Mouse (Mus musculus) liver, postnatal 0 days (tissue): Measurements from ENCODE around the gene Tekt1. TPM values are rescaled to one million over a fixed set of nuclear protein-coding genes. Genes with fewer than 3 reads are reported as not detected.

Source experiments
- ATAC-seq: fragments of 200-750 bp; cut with Nextera tagmentation; 2 replicates; pipeline ENCODE4 v1.8.0; 2017; ENCODE audit warnings: mild to moderate bottlenecking, moderate library complexity
- DNase-seq: peaks from one replicate; pipeline ENCODE4 v3.0.0-alpha.2; 2016
- H3K27ac ChIP-seq: fragments of 300-500 bp; sonication (generic); 2 replicates; pipeline ENCODE4 v1.5.1; 2014; ENCODE audit warnings: antibody characterized with exemption, moderate library complexity, mild to moderate bottlenecking, low read depth
- H3K27me3 ChIP-seq: fragments of 300-500 bp; sonication (generic); 2 replicates; pipeline ENCODE4 v1.6.1; 2014; ENCODE audit warnings: low read length, control low read depth, mixed read lengths; ENCODE audit not compliant: insufficient read depth
- H3K36me3 ChIP-seq: fragments of 300-500 bp; sonication (generic); replicated peaks from 2 replicates; pipeline ENCODE4 v1.6.1; 2014; ENCODE audit warnings: mild to moderate bottlenecking, control low read depth, low read length, moderate library complexity, mixed read lengths; ENCODE audit not compliant: insufficient read depth
- H3K4me1 ChIP-seq: fragments of 300-500 bp; sonication (generic); 2 replicates; pipeline ENCODE4 v1.6.1; 2014; ENCODE audit warnings: antibody characterized with exemption, mild to moderate bottlenecking, control low read depth; ENCODE audit not compliant: insufficient read depth
- H3K4me2 ChIP-seq: fragments of 300-500 bp; sonication (generic); 2 replicates; pipeline ENCODE4 v1.6.1; 2014; ENCODE audit warnings: low read depth, mild to moderate bottlenecking, low read length, moderate library complexity, mixed read lengths
- H3K4me3 ChIP-seq: fragments of 300-500 bp; sonication (generic); 2 replicates; pipeline ENCODE4 v1.5.1; 2014; ENCODE audit warnings: low read depth, low read length
- H3K9ac ChIP-seq: fragments of 300-500 bp; sonication (generic); replicated peaks from 2 replicates; pipeline ENCODE4 v1.6.1; 2014; ENCODE audit warnings: mild to moderate bottlenecking, moderate library complexity
- H3K9me3 ChIP-seq: fragments of 300-500 bp; sonication (generic); 2 replicates; pipeline ENCODE4 v1.6.1; 2016; ENCODE audit warnings: mild to moderate bottlenecking, control low read depth, low read length, mixed read lengths
- CTCF ChIP-seq: sonication (generic); IDR thresholded peaks from 2 replicates; pipeline ENCODE4 v1.5.1; 2016; ENCODE audit warnings: antibody characterized with exemption, low read depth
- EP300 ChIP-seq: IDR thresholded peaks from 2 replicates; pipeline ENCODE4 v1.6.1; 2016; ENCODE audit warnings: antibody characterized with exemption, low read depth, mild to moderate bottlenecking
- WGBS: fragments of 180-500 bp; shearing (Covaris S2); extraction: QIAGEN DNeasy Blood & Tissue Kit; methylation state at CpG from one replicate; pipeline ENCODE4 v1.1.7; 2014; ENCODE audit not compliant: insufficient replicate concordance; 5-methylcytosine and 5-hydroxymethylcytosine counted together
- polyA plus RNA-seq: library from polyadenylated mRNA; unstranded; fragments of >200 nt; fragmentation: Nextera tagmentation; extraction: Ambion mirVana; gene quantifications from 2 replicates; pipeline ENCODE4 v1.2.1, GENCODE M21; 2015

Tekt1 gene
- polyA plus RNA-seq, 1 experiment from 2014 or later: not detected

GRCm38 (mm10) chr11:72379351-72379750 is 17.1 kb upstream of the Tekt1 start:
- 77% methylated on average over 4 of the region's 4 CpGs for WGBS
- DNase-seq (no peak), ATAC-seq (no peak)
- Histone ChIP-seq H3K27ac (no peak overlapping the region), H3K4me2 (no peak overlapping the region), H3K36me3 (no peaks in the 10 kb centered on the region), H3K4me3 (no peak overlapping the region), H3K9ac (no peak overlapping the region), H3K9me3 (no peaks in the 10 kb centered on the region), H3K4me1 (no peaks in the 10 kb centered on the region), H3K27me3 (no peaks in the 10 kb centered on the region)
- TF ChIP-seq EP300: no peak
- no peak for TF ChIP-seq CTCF

GRCm38 (mm10) chr11:72378222-72378621 is 16.0 kb upstream of the Tekt1 start:
- 68% methylated on average over 7 of the region's 7 CpGs for WGBS
- ATAC-seq (no peak), DNase-seq (no peak)
- TF ChIP-seq EP300 (no peak), CTCF (no peak)
- H3K9me3 ChIP-seq: no peaks in the 10 kb centered on the region
- no peak overlapping the region for H3K4me2 ChIP-seq
- H3K27ac ChIP-seq: no peak overlapping the region
- no peaks in the 10 kb centered on the region for H3K4me1 ChIP-seq
- H3K36me3 ChIP-seq: no peaks in the 10 kb centered on the region
- H3K27me3 ChIP-seq: no peaks in the 10 kb centered on the region
- no peak overlapping the region for H3K4me3 ChIP-seq
- no peak overlapping the region for H3K9ac ChIP-seq

DNA sequence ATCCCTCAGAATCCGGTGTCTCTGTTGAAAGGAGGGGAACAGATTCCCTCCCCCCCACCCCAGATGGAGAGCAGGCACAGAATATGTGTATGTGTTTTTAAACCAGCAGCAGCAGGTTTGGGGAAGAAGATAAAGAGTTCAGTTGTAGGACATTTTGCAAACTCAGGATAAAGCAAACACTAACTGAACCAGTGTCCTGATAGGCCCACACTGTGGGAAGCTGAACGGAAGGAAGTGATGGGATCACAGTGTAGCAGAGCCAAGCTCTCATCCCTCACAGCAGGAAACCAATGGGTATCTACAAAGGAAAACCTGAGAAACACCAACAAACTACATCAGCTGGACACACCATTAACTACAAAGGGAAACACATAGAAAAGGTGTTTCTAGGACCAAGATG is 14.3 kb upstream of the Tekt1 start:
- Histone ChIP-seq H3K9me3 (no peaks in the 10 kb centered on the region), H3K36me3 (no peaks in the 10 kb centered on the region), H3K27ac (no peak overlapping the region), H3K4me3 (no peak overlapping the region), H3K9ac (no peak overlapping the region), H3K27me3 (no peaks in the 10 kb centered on the region), H3K4me1 (no peaks in the 10 kb centered on the region), H3K4me2 (no peak overlapping the region)
- no peak for ATAC-seq
- DNase-seq: no peak
- TF ChIP-seq CTCF (no peak), EP300 (no peak)
- 50% methylated on average over 2 of the region's 2 CpGs for WGBS

DNA sequence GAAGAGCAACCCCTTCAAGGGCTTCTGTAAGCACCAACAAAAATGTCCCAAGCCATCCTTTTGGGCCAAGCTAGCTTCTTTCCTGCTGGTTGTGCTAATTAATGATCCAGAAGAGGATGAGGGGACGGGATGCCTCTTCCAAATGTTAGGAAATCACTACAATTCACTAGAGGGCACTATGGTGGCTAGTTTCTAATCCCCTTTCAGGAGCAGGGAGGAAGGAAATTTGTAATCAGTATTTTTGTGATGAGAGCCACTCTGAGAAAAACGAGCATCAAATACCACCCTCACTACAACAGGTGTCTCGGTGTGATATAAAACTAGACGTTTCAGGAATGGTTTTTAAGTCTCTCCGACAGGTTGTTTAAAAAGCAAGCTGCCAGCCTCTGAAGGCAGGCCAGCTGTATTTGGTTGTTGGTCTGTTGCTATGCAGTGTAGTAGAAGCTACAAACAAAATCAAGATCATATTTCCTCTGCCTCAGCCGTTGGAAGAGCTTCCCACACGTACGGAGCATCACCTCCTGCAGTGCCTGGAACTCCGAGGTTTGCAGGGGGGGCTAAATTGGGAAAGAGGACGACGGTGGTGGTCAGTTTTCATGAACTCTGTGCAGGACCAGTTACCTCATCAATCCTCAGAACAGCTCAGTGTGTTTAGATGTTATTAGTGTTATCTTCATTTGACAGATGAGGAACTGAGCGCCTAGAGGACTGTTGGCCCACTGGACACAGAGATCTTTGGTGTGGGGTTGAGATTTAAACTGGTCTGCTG is 7.8 kb upstream of the Tekt1 start:
- DNase-seq (no peak), ATAC-seq (no peak)
- Histone ChIP-seq H3K4me3 (no peak overlapping the region), H3K36me3 (no peaks in the 10 kb centered on the region), H3K4me2 (no peak overlapping the region), H3K9ac (no peak overlapping the region), H3K4me1 (no peaks in the 10 kb centered on the region), H3K27ac (no peak overlapping the region), H3K9me3 (no peaks in the 10 kb centered on the region), H3K27me3 (no peaks in the 10 kb centered on the region)
- 28% methylated on average over 12 of the region's 12 CpGs for whole genome bisulfite sequencing
- TF ChIP-seq EP300: no peak
- TF ChIP-seq CTCF: peak; percentile 38

- TF ChIP-seq CTCF (no peak), EP300 (no peak)
- Histone ChIP-seq H3K4me2 (no peak overlapping the region), H3K27ac (no peak overlapping the region), H3K9ac (no peak overlapping the region), H3K27me3 (no peaks in the 10 kb centered on the region), H3K4me1 (no peaks in the 10 kb centered on the region), H3K9me3 (no peaks in the 10 kb centered on the region), H3K4me3 (no peak overlapping the region), H3K36me3 (no peaks in the 10 kb centered on the region)
- no peak for DNase-seq
- 55% methylated on average over 11 of the region's 11 CpGs for WGBS
- no peak for ATAC-seq
Observed at GRCm38 (mm10) chr11:72367934-72368674, 5.9 kb upstream of the Tekt1 start.

GRCm38 (mm10) chr11:72366126-72366525 is 3.9 kb upstream of the Tekt1 start:
- Histone ChIP-seq H3K9me3 (no peaks in the 10 kb centered on the region), H3K4me3 (no peak overlapping the region), H3K27me3 (0 out of 2 replicates have a peak, but pooled peaks cover 5% of the 10 kb centered on the region), H3K27ac (no peak overlapping the region), H3K4me2 (no peak overlapping the region), H3K36me3 (no peaks in the 10 kb centered on the region), H3K4me1 (peaks cover 8% of the 10 kb centered on the region), H3K9ac (no peak overlapping the region)
- ATAC-seq (no peak), DNase-seq (no peak)
- 71% methylated on average over 9 of the region's 9 CpGs for WGBS
- TF ChIP-seq CTCF (no peak), EP300 (no peak)
